Mouse (Mus musculus): ENCODE measurements around the gene Galnt7. TPM values are rescaled to one million over a fixed set of nuclear protein-coding genes. Genes with fewer than 3 reads are reported as not detected.

Gene Galnt7
- polyA plus RNA-seq, 1 experiment from 2014 or later, result 21.6 TPM

GRCm38 (mm10) chr8:57611419-57611977 is 41.3 kb downstream of the Galnt7 start:
- 68% methylated on average over 7 of the region's 7 CpGs for WGBS (ENCODE audit: missing documents)
- Histone ChIP-seq H3K79me2 (ENCODE audit: inconsistent target) (peaks cover 44% of the 10 kb centered on the region), H3K36me3 (ENCODE audit: inconsistent target) (no peaks in the 10 kb centered on the region), H3K4me3 (ENCODE audit: inconsistent target) (no peak overlapping the region), H3K27ac (no peak overlapping the region)

- H3K79me2 ChIP-seq (ENCODE audit: inconsistent target), result peaks cover 48% of the 10 kb centered on the region
- H3K4me3 ChIP-seq (ENCODE audit: inconsistent target), result no peak overlapping the region
- H3K36me3 ChIP-seq (ENCODE audit: inconsistent target), result no peaks in the 10 kb centered on the region
- 94% methylated on average over 7 of the region's 11 CpGs for WGBS (ENCODE audit: missing documents)
- H3K27ac ChIP-seq, result no peak overlapping the region
Measured at GRCm38 (mm10) chr8:57610706-57611418, 42.0 kb downstream of the Galnt7 start.

GRCm38 (mm10) chr8:57602511-57602910 is 50.3 kb downstream of the Galnt7 start:
- no peaks in the 10 kb centered on the region for H3K36me3 ChIP-seq (ENCODE audit: inconsistent target)
- 87% methylated on average over 5 of the region's 5 CpGs for WGBS (ENCODE audit: missing documents)
- H3K4me3 ChIP-seq (ENCODE audit: inconsistent target), result no peak overlapping the region
- H3K79me2 ChIP-seq (ENCODE audit: inconsistent target), result peaks cover 31% of the 10 kb centered on the region
- no peak overlapping the region for H3K27ac ChIP-seq

- Histone ChIP-seq H3K36me3 (ENCODE audit: inconsistent target) (no peaks in the 10 kb centered on the region), H3K27ac (no peak overlapping the region), H3K4me3 (ENCODE audit: inconsistent target) (no peak overlapping the region), H3K79me2 (ENCODE audit: inconsistent target) (peaks cover 26% of the 10 kb centered on the region)
- WGBS (ENCODE audit: missing documents), result 87% methylated on average over 12 of the region's 12 CpGs
Measured at GRCm38 (mm10) chr8:57601987-57602418, 50.8 kb downstream of the Galnt7 start.

GRCm38 (mm10) chr8:57599813-57600555 is 52.8 kb downstream of the Galnt7 start:
- 87% methylated on average over 21 of the region's 22 CpGs for whole genome bisulfite sequencing (ENCODE audit: missing documents)
- Histone ChIP-seq H3K27ac (no peak overlapping the region), H3K79me2 (ENCODE audit: inconsistent target) (peaks cover 23% of the 10 kb centered on the region), H3K36me3 (ENCODE audit: inconsistent target) (no peaks in the 10 kb centered on the region), H3K4me3 (ENCODE audit: inconsistent target) (no peak overlapping the region)

- Histone ChIP-seq H3K4me3 (ENCODE audit: inconsistent target) (no peak overlapping the region), H3K27ac (no peak overlapping the region), H3K36me3 (ENCODE audit: inconsistent target) (no peaks in the 10 kb centered on the region), H3K79me2 (ENCODE audit: inconsistent target) (peaks cover 56% of the 10 kb centered on the region)
- 21% methylated on average over 3 of the region's 3 CpGs for WGBS (ENCODE audit: missing documents)
Measured at GRCm38 (mm10) chr8:57595853-57596252, 57.0 kb downstream of the Galnt7 start.

- peaks cover 56% of the 10 kb centered on the region for H3K79me2 ChIP-seq (ENCODE audit: inconsistent target)
- H3K36me3 ChIP-seq (ENCODE audit: inconsistent target), result no peaks in the 10 kb centered on the region
- H3K27ac ChIP-seq, result 0 out of 2 replicates have a peak overlapping the region, but pooled peaks have one; percentile 69
- 75% methylated on average over 6 of the region's 6 CpGs for WGBS (ENCODE audit: missing documents)
- H3K4me3 ChIP-seq (ENCODE audit: inconsistent target), result no peak overlapping the region
Measured at GRCm38 (mm10) chr8:57594175-57594885, 58.5 kb downstream of the Galnt7 start.

- H3K79me2 ChIP-seq (ENCODE audit: inconsistent target), result peaks cover 72% of the 10 kb centered on the region
- no peak overlapping the region for H3K4me3 ChIP-seq (ENCODE audit: inconsistent target)
- 32% methylated on average over 7 of the region's 7 CpGs for WGBS (ENCODE audit: missing documents)
- H3K36me3 ChIP-seq (ENCODE audit: inconsistent target), result no peaks in the 10 kb centered on the region
- peak overlapping the region; percentile 69 for H3K27ac ChIP-seq
Measured at GRCm38 (mm10) chr8:57592604-57593003, 60.2 kb downstream of the Galnt7 start.

GRCm38 (mm10) chr8:57591681-57592080 is 61.2 kb downstream of the Galnt7 start:
- H3K27ac ChIP-seq, result peak overlapping the region; percentile 69
- H3K79me2 ChIP-seq (ENCODE audit: inconsistent target), result peaks cover 76% of the 10 kb centered on the region
- no peaks in the 10 kb centered on the region for H3K36me3 ChIP-seq (ENCODE audit: inconsistent target)
- H3K4me3 ChIP-seq (ENCODE audit: inconsistent target), result no peak overlapping the region
- 63% methylated on average over 4 of the region's 4 CpGs for WGBS (ENCODE audit: missing documents)

- Histone ChIP-seq H3K79me2 (ENCODE audit: inconsistent target) (peaks cover 83% of the 10 kb centered on the region), H3K4me3 (ENCODE audit: inconsistent target) (no peak overlapping the region), H3K27ac (peak overlapping the region; percentile 69), H3K36me3 (ENCODE audit: inconsistent target) (no peaks in the 10 kb centered on the region)
- 29% methylated on average over 7 of the region's 8 CpGs for whole genome bisulfite sequencing (ENCODE audit: missing documents)
Measured at GRCm38 (mm10) chr8:57590015-57590414, 62.8 kb downstream of the Galnt7 start.

- Histone ChIP-seq H3K79me2 (ENCODE audit: inconsistent target) (peaks cover 82% of the 10 kb centered on the region), H3K27ac (peak overlapping the region; percentile 69), H3K36me3 (ENCODE audit: inconsistent target) (no peaks in the 10 kb centered on the region), H3K4me3 (ENCODE audit: inconsistent target) (no peak overlapping the region; the same call in 1 of the 2 replicates)
- 50% methylated on average over 9 of the region's 9 CpGs for WGBS (ENCODE audit: missing documents)
Measured at GRCm38 (mm10) chr8:57589176-57589575, 63.7 kb downstream of the Galnt7 start.

GRCm38 (mm10) chr8:57588604-57589003 is 64.2 kb downstream of the Galnt7 start:
- H3K27ac ChIP-seq, result peak overlapping the region; percentile 69
- no peak overlapping the region for H3K4me3 ChIP-seq (ENCODE audit: inconsistent target)
- peaks cover 76% of the 10 kb centered on the region for H3K79me2 ChIP-seq (ENCODE audit: inconsistent target)
- WGBS (ENCODE audit: missing documents), result 89% methylated on average over 1 of the region's 1 CpGs
- no peaks in the 10 kb centered on the region for H3K36me3 ChIP-seq (ENCODE audit: inconsistent target)

- WGBS (ENCODE audit: missing documents), result 78% methylated on average over 3 of the region's 4 CpGs
- H3K27ac ChIP-seq, result peak overlapping the region; percentile 37
- no peaks in the 10 kb centered on the region for H3K36me3 ChIP-seq (ENCODE audit: inconsistent target)
- H3K79me2 ChIP-seq (ENCODE audit: inconsistent target), result peaks cover 58% of the 10 kb centered on the region
- no peak overlapping the region for H3K4me3 ChIP-seq (ENCODE audit: inconsistent target)
Measured at GRCm38 (mm10) chr8:57586667-57587066, 66.2 kb downstream of the Galnt7 start.

- no peaks in the 10 kb centered on the region for H3K36me3 ChIP-seq (ENCODE audit: inconsistent target)
- H3K27ac ChIP-seq, result no peak overlapping the region
- 93% methylated on average over 3 of the region's 3 CpGs for WGBS (ENCODE audit: missing documents)
- H3K4me3 ChIP-seq (ENCODE audit: inconsistent target), result no peak overlapping the region
- H3K79me2 ChIP-seq (ENCODE audit: inconsistent target), result peaks cover 54% of the 10 kb centered on the region
Measured at GRCm38 (mm10) chr8:57585831-57586230, 67.0 kb downstream of the Galnt7 start.
